In genomic region chr13:95323950-95324625, GRCm38 (mm10) we compare ENCODE assay signal across 8 mouse cellular contexts. TPM values are rescaled to one million over a fixed set of nuclear protein-coding genes. Genes with fewer than 3 reads are reported as not detected.
DNase-seq lines count a peak whose midpoint lies in the region; ATAC-seq and TF ChIP-seq lines count a peak whose summit lies in the region.

No protein-coding gene starts in this region.

- no peak overlapping the region; the same call in 1 of the 2 replicates for H3K27ac ChIP-seq in CH12.LX (ENCODE audit: insufficient read depth, low read depth)
- peak overlapping the region; percentile 99 for H3K27ac ChIP-seq in embryonic facial prominence, embryonic 11.5 days (replicated peaks; ENCODE audit: low read depth, low read length)
- peak overlapping the region; percentile 98 for H3K27ac ChIP-seq in heart, embryonic 16.5 days (ENCODE audit: low read length)
- H3K27ac ChIP-seq in lung, embryonic 15.5 days = peak overlapping the region; percentile 99
- no peak overlapping the region for H3K27ac ChIP-seq in olfactory bulb, adult 2 months (ENCODE audit: insufficient read depth, low read depth, low read length)

- TF ChIP-seq EP300 in CH12.LX (IDR thresholded peaks at IDR 0.05; ENCODE audit: low read length) = no peak

- peak overlapping the region; percentile 48 for H3K4me2 ChIP-seq in CH12.LX (ENCODE audit: insufficient read depth, low read depth, poor library complexity, severe bottlenecking)
- peak overlapping the region; percentile 81 for H3K4me2 ChIP-seq in embryonic facial prominence, embryonic 11.5 days (ENCODE audit: low read depth, low read length)
- H3K4me2 ChIP-seq in heart, embryonic 16.5 days (ENCODE audit: low read depth, low read length) = peak overlapping the region; percentile 85
- peak overlapping the region; percentile 79 for H3K4me2 ChIP-seq in lung, embryonic 15.5 days

- in situ Hi-C loops in CH12.LX (cut with MboI; ENCODE audit: low pct_ligation_motif_present, low pct_unique_long_range_greater_than_20kb, low sequenced_read_pairs) = no loop called here

- TF ChIP-seq POLR2A in CH12.LX (IDR thresholded peaks at IDR 0.05; ENCODE audit: low read depth, low read length) = no peak
- no peak for TF ChIP-seq POLR2A in olfactory bulb, adult 2 months (IDR thresholded peaks at IDR 0.05; ENCODE audit: insufficient read depth, low read depth, low read length)

- peaks cover 27% of the 10 kb centered on the region for H3K79me2 ChIP-seq in CH12.LX (replicated peaks; ENCODE audit: control insufficient read depth, extremely low read depth, insufficient read depth, poor library complexity, severe bottlenecking)

- no peak for ATAC-seq in embryonic facial prominence, embryonic 11.5 days (replicated peaks; ENCODE audit: insufficient number of reproducible peaks, low FRiP score, low TSS enrichment, low read depth)
- no peak for ATAC-seq in heart, embryonic 16.5 days (replicated peaks; ENCODE audit: extremely low read depth, insufficient read depth, low FRiP score)
- ATAC-seq in lung, embryonic 15.5 days (ENCODE audit: borderline replicate concordance, extremely low read depth, low FRiP score, low TSS enrichment) = peak; percentile 43; the same call in 1 of the 2 replicates
- ATAC-seq in erythroid progenitor cell, adult 5-6 weeks (replicated peaks; ENCODE audit: low FRiP score, poor library complexity, severe bottlenecking) = no peak

- DNase-seq in CH12.LX (ENCODE audit: extremely low read depth) = peak; percentile 74
- DNase-seq in adrenal gland, postnatal 14 days = peak; percentile 81
- DNase-seq in embryonic facial prominence, embryonic 11.5 days (ENCODE audit: low spot score) = peak; percentile 77
- peak; percentile 87 to 88 for DNase-seq in kidney, postnatal 25 days

- no peaks in the 10 kb centered on the region for H3K9me3 ChIP-seq in CH12.LX (replicated peaks; ENCODE audit: low read length)
- no peaks in the 10 kb centered on the region for H3K9me3 ChIP-seq in embryonic facial prominence, embryonic 11.5 days (replicated peaks; ENCODE audit: control insufficient read depth, low read length)
- no peaks in the 10 kb centered on the region for H3K9me3 ChIP-seq in heart, embryonic 16.5 days (replicated peaks; ENCODE audit: control insufficient read depth, low read length)
- H3K9me3 ChIP-seq in lung, embryonic 15.5 days = no peaks in the 10 kb centered on the region

- peak in 1 of 2 experiments; percentile 53; a peak in 3 of 4 replicates for TF ChIP-seq CTCF in CH12.LX (conservative IDR thresholded peaks at IDR 0.05 in 1 of 2, IDR thresholded peaks at IDR 0.05 in 1 of 2; ENCODE audit: low read depth in 2 of 2, low read length in 2 of 2)
- TF ChIP-seq CTCF in olfactory bulb, adult 2 months (IDR thresholded peaks at IDR 0.05; ENCODE audit: insufficient read depth, low read depth, low read length) = peak; percentile 20; the same call in 1 of the 2 replicates

- H3K36me3 ChIP-seq in CH12.LX (replicated peaks in 1 of 2; ENCODE audit: control insufficient read depth in 1 of 2, insufficient read depth in 1 of 2, low read length in 1 of 2) = peaks cover 0 to 14% of the 10 kb centered on the region in 2 experiments
- no peaks in the 10 kb centered on the region for H3K36me3 ChIP-seq in embryonic facial prominence, embryonic 11.5 days (replicated peaks; ENCODE audit: control insufficient read depth, insufficient read depth, low read depth, low read length)
- no peaks in the 10 kb centered on the region for H3K36me3 ChIP-seq in heart, embryonic 16.5 days (ENCODE audit: control insufficient read depth, insufficient read depth)
- no peaks in the 10 kb centered on the region for H3K36me3 ChIP-seq in lung, embryonic 15.5 days

- dilution Hi-C loops in CH12.LX (cut with MboI; ENCODE audit: extremely low pct_ligation_motif_present, extremely low pct_unique_long_range_greater_than_20kb, low sequenced_read_pairs) = no loop called here

- peaks cover 3 to 36% of the 10 kb centered on the region in 2 experiments; a peak in 3 of 4 replicates for H3K4me1 ChIP-seq in CH12.LX (ENCODE audit: control insufficient read depth in 1 of 2, insufficient read depth in 2 of 2)
- H3K4me1 ChIP-seq in embryonic facial prominence, embryonic 11.5 days (ENCODE audit: control insufficient read depth, insufficient read depth, low read length) = no peaks in the 10 kb centered on the region; the same call in 1 of the 2 replicates
- peaks cover 22% of the 10 kb centered on the region for H3K4me1 ChIP-seq in heart, embryonic 16.5 days (ENCODE audit: control insufficient read depth, insufficient read depth, low read length)
- peaks cover 30% of the 10 kb centered on the region for H3K4me1 ChIP-seq in lung, embryonic 15.5 days
- peaks cover 9% of the 10 kb centered on the region for H3K4me1 ChIP-seq in olfactory bulb, adult 2 months (ENCODE audit: control insufficient read depth, insufficient read depth, low read length)

- TF ChIP-seq RAD21 in CH12.LX (IDR thresholded peaks at IDR 0.05; ENCODE audit: low read depth, low read length) = no peak; the same call in none of the 2 replicates

- H3K9ac ChIP-seq in CH12.LX (ENCODE audit: insufficient read depth, low read depth) = peak overlapping the region; percentile 85
- H3K9ac ChIP-seq in embryonic facial prominence, embryonic 11.5 days (replicated peaks; ENCODE audit: low read length) = peak overlapping the region; percentile 99
- peak overlapping the region; percentile 99 for H3K9ac ChIP-seq in heart, embryonic 16.5 days (ENCODE audit: low read length)
- H3K9ac ChIP-seq in lung, embryonic 15.5 days = peak overlapping the region; percentile 98

- peak overlapping the region; percentile 66 to 88 (median 85) for H3K4me3 ChIP-seq in CH12.LX (replicated peaks in 1 of 3; ENCODE audit: low read depth in 2 of 3, low read length in 2 of 3, poor library complexity in 1 of 3)
- H3K4me3 ChIP-seq in embryonic facial prominence, embryonic 11.5 days (ENCODE audit: low read depth, low read length) = peak overlapping the region; percentile 83
- H3K4me3 ChIP-seq in heart, embryonic 16.5 days (ENCODE audit: low read length) = peak overlapping the region; percentile 93
- H3K4me3 ChIP-seq in lung, embryonic 15.5 days = peak overlapping the region; percentile 86
- peak overlapping the region; percentile 74 for H3K4me3 ChIP-seq in olfactory bulb, adult 2 months (ENCODE audit: insufficient read depth, low read depth, low read length)

- 24% methylated on average over 15 of the region's 15 CpGs for WGBS in embryonic facial prominence, embryonic 11.5 days
- WGBS in heart, embryonic 16.5 days = 24% methylated on average over 15 of the region's 15 CpGs
- WGBS in lung, embryonic 15.5 days = 23% methylated on average over 15 of the region's 15 CpGs
- 23% methylated on average over 15 of the region's 15 CpGs for WGBS in olfactory bulb, adult 2 months

- no peaks in the 10 kb centered on the region for H3K27me3 ChIP-seq in CH12.LX (replicated peaks)
- no peaks in the 10 kb centered on the region for H3K27me3 ChIP-seq in embryonic facial prominence, embryonic 11.5 days (ENCODE audit: control insufficient read depth, insufficient read depth, low read length)
- no peaks in the 10 kb centered on the region for H3K27me3 ChIP-seq in heart, embryonic 16.5 days (ENCODE audit: control insufficient read depth, insufficient read depth, low read length)
- H3K27me3 ChIP-seq in lung, embryonic 15.5 days = no peaks in the 10 kb centered on the region

TF ChIP-seq in CH12.LX, 34 proteins besides CTCF, POLR2A, EP300 and RAD21 (continues in another document):
- TF ChIP-seq MAZ (IDR thresholded peaks at IDR 0.05; ENCODE audit: low read depth, low read length) (peak; percentile 12; the same call in 1 of the 2 replicates), MAX (IDR thresholded peaks at IDR 0.05; ENCODE audit: low read length) (peak; percentile 81), USF1 (IDR thresholded peaks at IDR 0.05; ENCODE audit: low read depth, low read length) (no peak), ZC3H11A (IDR thresholded peaks at IDR 0.05; ENCODE audit: low read depth, low read length) (no peak), POLR2AphosphoS2 (IDR thresholded peaks at IDR 0.05; ENCODE audit: low read depth, low read length) (no peak), JUND (conservative IDR thresholded peaks at IDR 0.05; ENCODE audit: low read depth, low read length) (no peak), SIN3A (IDR thresholded peaks at IDR 0.05; ENCODE audit: low read length) (peak; percentile 16; the same call in 1 of the 2 replicates), BHLHE40 (IDR thresholded peaks at IDR 0.05; ENCODE audit: low read depth, low read length) (peak; percentile 52; the same call in 1 of the 2 replicates), CHD2 (IDR thresholded peaks at IDR 0.05; ENCODE audit: low read length) (0 out of 2 replicates have a peak, but pooled peaks have one; percentile 36), SMC3 (IDR thresholded peaks at IDR 0.05; ENCODE audit: low read depth, low read length) (no peak)

RNA-seq across cellular contexts. Expression of gene Zbed3, which starts 0.7 kb away (rescaled TPM):
- total RNA-seq in CH12.LX (2012; rRNA removed) (6.2 and 8.2 TPM in 2 replicates), CH12.LX (2014; rRNA removed) (7.6 and 9.0 TPM in 2 replicates)
- polyA plus RNA-seq in CH12.LX (2012; ENCODE audit: insufficient read length, low read depth) = 40.2 and 50.3 TPM in 2 replicates
- 29.6 and 32.8 TPM in 2 replicates for total RNA-seq in adrenal gland, postnatal 14 days (2021)
- 71.2 and 82.0 TPM in 2 replicates for polyA plus RNA-seq in embryonic facial prominence, embryonic 11.5 days (2014; fragmentation: Nextera tagmentation; extraction: Ambion mirVana)
- polyA plus RNA-seq in heart, embryonic 16.5 days (2015; fragmentation: Nextera tagmentation; extraction: Ambion mirVana) = 50.3 and 53.2 TPM in 2 replicates
- polyA plus RNA-seq in lung, embryonic 15.5 days (2015; fragmentation: Nextera tagmentation; extraction: Ambion mirVana) = 65.0 and 65.6 TPM in 2 replicates
- polyA plus RNA-seq in olfactory bulb, adult 2 months (2012; ENCODE audit: insufficient read depth, insufficient read length, low replicate concordance, missing spikeins) = not detected in 2 replicates
- 4.0 and 14.3 TPM in 2 replicates for total RNA-seq in erythroid progenitor cell, adult 5-6 weeks (2015; ENCODE audit: low replicate concordance)
- total RNA-seq in erythroid progenitor cell, adult 5-6 weeks (2017; ENCODE audit: low replicate concordance) = not detected in 2 replicates

RNA-seq across cellular contexts. Expression of gene Aggf1, which starts 51.1 kb away (rescaled TPM):
- total RNA-seq in CH12.LX (2012; rRNA removed) (49.1 and 65.4 TPM in 2 replicates), CH12.LX (2014; rRNA removed) (47.3 and 52.0 TPM in 2 replicates)
- polyA plus RNA-seq in CH12.LX (2012; ENCODE audit: insufficient read length, low read depth) = 68.6 and 73.4 TPM in 2 replicates
- total RNA-seq in adrenal gland, postnatal 14 days (2021) = 33.8 and 34.1 TPM in 2 replicates
- 48.0 and 48.5 TPM in 2 replicates for polyA plus RNA-seq in embryonic facial prominence, embryonic 11.5 days (2014; fragmentation: Nextera tagmentation; extraction: Ambion mirVana)
- 23.1 and 24.0 TPM in 2 replicates for polyA plus RNA-seq in heart, embryonic 16.5 days (2015; fragmentation: Nextera tagmentation; extraction: Ambion mirVana)
- polyA plus RNA-seq in lung, embryonic 15.5 days (2015; fragmentation: Nextera tagmentation; extraction: Ambion mirVana) = 31.5 and 34.8 TPM in 2 replicates
- not detected in 2 replicates for polyA plus RNA-seq in olfactory bulb, adult 2 months (2012; ENCODE audit: insufficient read depth, insufficient read length, low replicate concordance, missing spikeins)
- total RNA-seq in erythroid progenitor cell, adult 5-6 weeks (2015; ENCODE audit: low replicate concordance) = 14.3 and 15.1 TPM in 2 replicates
- 22.2 and 25.8 TPM in 2 replicates for total RNA-seq in erythroid progenitor cell, adult 5-6 weeks (2017; ENCODE audit: low replicate concordance)

Comparison
In these comparisons a context has a peak if more than half of its experiments do, and no peak if none do; other contexts are left out.
1. H3K27ac ChIP-seq: peak in embryonic facial prominence, embryonic 11.5 days (single experiment), heart, embryonic 16.5 days (single experiment) and lung, embryonic 15.5 days (single experiment); none in CH12.LX (single experiment) and olfactory bulb, adult 2 months (single experiment).
2. RNA of gene Zbed3, which starts 0.7 kb away (polyA plus RNA-seq): 71.2 to 82.0 TPM in embryonic facial prominence, embryonic 11.5 days, 65.0 to 65.6 TPM in lung, embryonic 15.5 days, 50.3 to 53.2 TPM in heart, embryonic 16.5 days and 40.2 to 50.3 TPM in CH12.LX; not detected in olfactory bulb, adult 2 months; every median in the first group is over 10 times any median in the second.
3. Peak in every context shown above with its lines, with median percentiles within 50 percentile points of each other: DNase-seq, H3K4me2 ChIP-seq, H3K4me3 ChIP-seq and H3K9ac ChIP-seq.